Mouse (Mus musculus): ENCODE data around the gene Rere. TPM values are rescaled to one million over a fixed set of nuclear protein-coding genes. Genes with fewer than 3 reads are reported as not detected.
"Not testable (repeated sequence)": the region's sequence is repeated elsewhere in the genome, so short reads cannot be mapped to it uniquely, and the experiment has no call there.

Gene Rere
- polyA plus RNA-seq, 1 experiment, result 26.2 TPM

GRCm38 (mm10) chr4:150595991-150596390 is 314.5 kb downstream of the Rere start:
- H3K36me3 ChIP-seq (ENCODE audit: control insufficient read depth, insufficient read depth, low read length), result no peaks in the 10 kb centered on the region
- no peaks in the 10 kb centered on the region for H3K27me3 ChIP-seq (ENCODE audit: control insufficient read depth, insufficient read depth, low read length)
- no peak overlapping the region for H3K27ac ChIP-seq (ENCODE audit: control insufficient read depth, insufficient read depth, low read depth, low read length)
- H3K4me3 ChIP-seq (ENCODE audit: control insufficient read depth, low read depth, low read length), result no peak overlapping the region
- peaks cover 2% of the 10 kb centered on the region; the same call in 1 of the 2 replicates for H3K4me1 ChIP-seq (ENCODE audit: control insufficient read depth, insufficient read depth, low read length)
- TF ChIP-seq CTCF (IDR thresholded peaks at IDR 0.05; ENCODE audit: control insufficient read depth, insufficient read depth, insufficient replicate concordance, low read depth, low read length) (no peak), POLR2A (IDR thresholded peaks at IDR 0.05; ENCODE audit: control insufficient read depth, low read depth, low read length) (no peak)

GRCm38 (mm10) chr4:150598686-150599085 is 317.2 kb downstream of the Rere start:
- Histone ChIP-seq H3K27ac (ENCODE audit: control insufficient read depth, insufficient read depth, low read depth, low read length) (no peak overlapping the region), H3K27me3 (ENCODE audit: control insufficient read depth, insufficient read depth, low read length) (no peaks in the 10 kb centered on the region), H3K4me3 (ENCODE audit: control insufficient read depth, low read depth, low read length) (no peak overlapping the region), H3K36me3 (ENCODE audit: control insufficient read depth, insufficient read depth, low read length) (no peaks in the 10 kb centered on the region), H3K4me1 (ENCODE audit: control insufficient read depth, insufficient read depth, low read length) (peaks cover 2% of the 10 kb centered on the region; the same call in 1 of the 2 replicates)
- no peak for TF ChIP-seq POLR2A (IDR thresholded peaks at IDR 0.05; ENCODE audit: control insufficient read depth, low read depth, low read length)
- TF ChIP-seq CTCF (IDR thresholded peaks at IDR 0.05; ENCODE audit: control insufficient read depth, insufficient read depth, insufficient replicate concordance, low read depth, low read length), result no peak

GRCm38 (mm10) chr4:150599119-150599992 is 317.9 kb downstream of the Rere start:
- Histone ChIP-seq H3K4me3 (ENCODE audit: control insufficient read depth, low read depth, low read length) (no peak overlapping the region), H3K4me1 (ENCODE audit: control insufficient read depth, insufficient read depth, low read length) (peaks cover 2% of the 10 kb centered on the region; the same call in 1 of the 2 replicates), H3K27me3 (ENCODE audit: control insufficient read depth, insufficient read depth, low read length) (no peaks in the 10 kb centered on the region), H3K27ac (ENCODE audit: control insufficient read depth, insufficient read depth, low read depth, low read length) (no peak overlapping the region), H3K36me3 (ENCODE audit: control insufficient read depth, insufficient read depth, low read length) (no peaks in the 10 kb centered on the region)
- no peak for TF ChIP-seq CTCF (IDR thresholded peaks at IDR 0.05; ENCODE audit: control insufficient read depth, insufficient read depth, insufficient replicate concordance, low read depth, low read length)
- no peak for TF ChIP-seq POLR2A (IDR thresholded peaks at IDR 0.05; ENCODE audit: control insufficient read depth, low read depth, low read length)

- H3K36me3 ChIP-seq (ENCODE audit: control insufficient read depth, insufficient read depth, low read length); H3K27ac ChIP-seq (ENCODE audit: control insufficient read depth, insufficient read depth, low read depth, low read length); H3K4me3 ChIP-seq (ENCODE audit: control insufficient read depth, low read depth, low read length); H3K27me3 ChIP-seq (ENCODE audit: control insufficient read depth, insufficient read depth, low read length); H3K4me1 ChIP-seq (ENCODE audit: control insufficient read depth, insufficient read depth, low read length): not testable (repeated sequence)
Observed at GRCm38 (mm10) chr4:150600503-150600902, 319.1 kb downstream of the Rere start.

GRCm38 (mm10) chr4:150601489-150601888 is 320.0 kb downstream of the Rere start:
- no peaks in the 10 kb centered on the region for H3K36me3 ChIP-seq (ENCODE audit: control insufficient read depth, insufficient read depth, low read length)
- H3K4me3 ChIP-seq (ENCODE audit: control insufficient read depth, low read depth, low read length), result no peak overlapping the region
- no peak overlapping the region for H3K27ac ChIP-seq (ENCODE audit: control insufficient read depth, insufficient read depth, low read depth, low read length)
- H3K4me1 ChIP-seq (ENCODE audit: control insufficient read depth, insufficient read depth, low read length), result peaks cover 2% of the 10 kb centered on the region; the same call in 1 of the 2 replicates
- no peak for TF ChIP-seq POLR2A (IDR thresholded peaks at IDR 0.05; ENCODE audit: control insufficient read depth, low read depth, low read length)
- TF ChIP-seq CTCF (IDR thresholded peaks at IDR 0.05; ENCODE audit: control insufficient read depth, insufficient read depth, insufficient replicate concordance, low read depth, low read length), result no peak
- no peaks in the 10 kb centered on the region for H3K27me3 ChIP-seq (ENCODE audit: control insufficient read depth, insufficient read depth, low read length)

GRCm38 (mm10) chr4:150603366-150604061 is 322.1 kb downstream of the Rere start:
- Histone ChIP-seq H3K4me3 (ENCODE audit: control insufficient read depth, low read depth, low read length) (no peak overlapping the region), H3K4me1 (ENCODE audit: control insufficient read depth, insufficient read depth, low read length) (no peaks in the 10 kb centered on the region; the same call in 1 of the 2 replicates), H3K27me3 (ENCODE audit: control insufficient read depth, insufficient read depth, low read length) (no peaks in the 10 kb centered on the region), H3K36me3 (ENCODE audit: control insufficient read depth, insufficient read depth, low read length) (no peaks in the 10 kb centered on the region), H3K27ac (ENCODE audit: control insufficient read depth, insufficient read depth, low read depth, low read length) (no peak overlapping the region)
- TF ChIP-seq POLR2A (IDR thresholded peaks at IDR 0.05; ENCODE audit: control insufficient read depth, low read depth, low read length), result no peak
- no peak for TF ChIP-seq CTCF (IDR thresholded peaks at IDR 0.05; ENCODE audit: control insufficient read depth, insufficient read depth, insufficient replicate concordance, low read depth, low read length)

GRCm38 (mm10) chr4:150605804-150606203 is 324.4 kb downstream of the Rere start:
- Histone ChIP-seq H3K4me1 (ENCODE audit: control insufficient read depth, insufficient read depth, low read length) (no peaks in the 10 kb centered on the region), H3K36me3 (ENCODE audit: control insufficient read depth, insufficient read depth, low read length) (no peaks in the 10 kb centered on the region), H3K27ac (ENCODE audit: control insufficient read depth, insufficient read depth, low read depth, low read length) (no peak overlapping the region), H3K27me3 (ENCODE audit: control insufficient read depth, insufficient read depth, low read length) (no peaks in the 10 kb centered on the region), H3K4me3 (ENCODE audit: control insufficient read depth, low read depth, low read length) (no peak overlapping the region)
- TF ChIP-seq POLR2A (IDR thresholded peaks at IDR 0.05; ENCODE audit: control insufficient read depth, low read depth, low read length) (no peak), CTCF (IDR thresholded peaks at IDR 0.05; ENCODE audit: control insufficient read depth, insufficient read depth, insufficient replicate concordance, low read depth, low read length) (no peak)
